Mouse (Mus musculus) effector memory CD4-positive, alpha-beta T cell, adult 7 months (primary cell): ENCODE measurements around the gene Itm2b. TPM values are rescaled to one million over a fixed set of nuclear protein-coding genes. Genes with fewer than 3 reads are reported as not detected.

ENCODE experiments used
- polyA plus RNA-seq: library from polyadenylated mRNA; unstranded; fragments of 100-300 nt; shearing (Covaris generic); gene quantifications from one replicate; pipeline ENCODE4 v1.2.1, GENCODE M21; 2017

Itm2b gene
- 1,108 TPM for polyA plus RNA-seq

GRCm38 (mm10) chr14:73384913-73385719 lies at the start of gene Itm2b:
Gene Itm2b, minus strand, starts transcription at chr14:73385289.

GRCm38 (mm10) chr14:73325456-73326381 lies 59.4 kb downstream of the Itm2b start, which contains the start of gene Rb1:
Gene Rb1, minus strand, starts transcription at chr14:73325822.

Other genes starting within 250 kb of the Itm2b start
- gene Lpar6, start 147.4 kb downstream of the Itm2b start, polyA plus RNA-seq = 13.8 TPM
- 64.2 TPM for gene Rb1, start 59.5 kb downstream of the Itm2b start, polyA plus RNA-seq
- gene Med4, start 124.7 kb upstream of the Itm2b start, polyA plus RNA-seq = 67.0 TPM
- gene Sucla2, start 140.0 kb upstream of the Itm2b start, polyA plus RNA-seq = 49.5 TPM
- gene Nudt15, start 163.0 kb upstream of the Itm2b start, polyA plus RNA-seq = 5.6 TPM